ENCODE assay signal across 9 mouse cellular contexts in genomic region chr12:58947231-58947630, GRCm38 (mm10).
DNase-seq lines count a peak whose midpoint lies in the region; ATAC-seq lines count a peak whose summit lies in the region.
"Had no signal": no experiment of that assay in that cellular context is flagged by ENCODE, and none has a peak within 500 bp of the region (broad histone marks: within the 10 kb centered on the region; RNA-seq: fewer than 3 reads in every experiment).

No protein-coding gene starts in this region.

- H3K36me3 ChIP-seq in embryonic facial prominence, embryonic 11.5 days (replicated peaks; ENCODE audit: control insufficient read depth, insufficient read depth, low read depth, low read length) = no peaks in the 10 kb centered on the region
- H3K36me3 ChIP-seq: liver, embryonic 13.5 days had no signal

- no peaks in the 10 kb centered on the region for H3K9me3 ChIP-seq in embryonic facial prominence, embryonic 11.5 days (replicated peaks; ENCODE audit: control insufficient read depth, low read length)
- H3K9me3 ChIP-seq: liver, embryonic 13.5 days had no signal

- H3K4me1 ChIP-seq in embryonic facial prominence, embryonic 11.5 days (ENCODE audit: control insufficient read depth, insufficient read depth, low read length) = no peaks in the 10 kb centered on the region
- H3K4me1 ChIP-seq: liver, embryonic 13.5 days had no signal

- no peaks in the 10 kb centered on the region for H3K27me3 ChIP-seq in embryonic facial prominence, embryonic 11.5 days (ENCODE audit: control insufficient read depth, insufficient read depth, low read length)
- H3K27me3 ChIP-seq: liver, embryonic 13.5 days had no signal

- intact Hi-C loops in heart, postnatal 14 days (cut with DNase I) = loop anchor here (5.0 kb wide), 1 partner anchor 1120 kb away; no protein-coding TSS in a partner anchor
- intact Hi-C loops in left cerebral cortex, postnatal 25 days (cut with DNase I) = loop anchor here (5.0 to 10.0 kb wide), 3 partner anchors 1120 to 1662 kb away; no protein-coding TSS in a partner anchor

- no peak overlapping the region for H3K9ac ChIP-seq in embryonic facial prominence, embryonic 11.5 days (replicated peaks; ENCODE audit: low read length)
- H3K9ac ChIP-seq: liver, embryonic 13.5 days had no signal

- H3K4me3 ChIP-seq in embryonic facial prominence, embryonic 11.5 days (ENCODE audit: low read depth, low read length) = no peak overlapping the region
- H3K4me3 ChIP-seq: liver, embryonic 13.5 days had no signal

- no peak overlapping the region for H3K4me2 ChIP-seq in embryonic facial prominence, embryonic 11.5 days (ENCODE audit: low read depth, low read length)
- H3K4me2 ChIP-seq: liver, embryonic 13.5 days had no signal

- WGBS in embryonic facial prominence, embryonic 11.5 days = 27% methylated on average over 4 of the region's 4 CpGs

- DNase-seq in urinary bladder, adult 18-20 months (ENCODE audit: low spot score in 2 of 2) = peak; percentile 13 to 25
- DNase-seq in urinary bladder, postnatal 4 days (ENCODE audit: low spot score in 2 of 2) = no peak
- peak; percentile 64 for DNase-seq in adrenal gland, postnatal 14 days
- DNase-seq in embryonic facial prominence, embryonic 11.5 days (ENCODE audit: low spot score) = peak; percentile 70
- DNase-seq in heart, postnatal 14 days = peak; percentile 44 to 63
- DNase-seq in left cerebral cortex, postnatal 25 days (ENCODE audit: low spot score in 2 of 2) = peak; percentile 71 to 76
- peak; percentile 57 for DNase-seq in retina, postnatal 1 day
- no peak for DNase-seq in yolk sac, embryonic 10.5 days (ENCODE audit: low spot score)
- DNase-seq: liver, embryonic 13.5 days had no signal

- no peak for ATAC-seq in embryonic facial prominence, embryonic 11.5 days (replicated peaks; ENCODE audit: insufficient number of reproducible peaks, low FRiP score, low TSS enrichment, low read depth)

- H3K27ac ChIP-seq in embryonic facial prominence, embryonic 11.5 days (replicated peaks; ENCODE audit: low read depth, low read length) = no peak overlapping the region
- H3K27ac ChIP-seq: liver, embryonic 13.5 days had no signal

Comparison
In these comparisons a context has a peak if more than half of its experiments do, and no peak if none do; other contexts are left out.
1. DNase-seq: peak in urinary bladder, adult 18-20 months (2 of 2), adrenal gland, postnatal 14 days (single experiment), embryonic facial prominence, embryonic 11.5 days (single experiment), heart, postnatal 14 days (2 of 2), left cerebral cortex, postnatal 25 days (2 of 2) and retina, postnatal 1 day (single experiment); none in urinary bladder, postnatal 4 days (0 of 2) and yolk sac, embryonic 10.5 days (single experiment).